Mouse (Mus musculus): ENCODE measurements around the gene Ankle2. TPM values are rescaled to one million over a fixed set of nuclear protein-coding genes. Genes with fewer than 3 reads are reported as not detected.

Ankle2 gene
- polyA plus RNA-seq (2012; rRNA removed), result 10.0 and 12.0 TPM in 2 replicates

- Histone ChIP-seq H3K27me3 (ENCODE audit: control insufficient read depth, insufficient read depth, low read length) (no peaks in the 10 kb centered on the region), H3K27ac (ENCODE audit: insufficient read depth, low read length) (peak within 1 kb of the TSS; percentile 98), H3K4me3 (ENCODE audit: extremely low read depth, insufficient read depth, insufficient read length) (peak within 1 kb of the TSS; percentile 99), H3K4me1 (ENCODE audit: control insufficient read depth, insufficient read depth, insufficient read length) (peaks cover 12% of the 10 kb centered on the region), H3K36me3 (ENCODE audit: control insufficient read depth, insufficient read depth, low read length) (peaks cover 7% of the 10 kb centered on the region)
- no peak for TF ChIP-seq CTCF (IDR thresholded peaks at IDR 0.05; ENCODE audit: extremely low read depth, insufficient read depth, insufficient read length, insufficient replicate concordance)
- peak; percentile 71 for TF ChIP-seq POLR2A (IDR thresholded peaks at IDR 0.05; ENCODE audit: low read depth, low read length)
- WGBS, result under 1% methylated on average over 81 of the region's 81 CpGs
- peak; percentile 80 to 86 for DNase-seq (ENCODE audit: low read depth in 1 of 2, low spot score in 2 of 2)
Measured at GRCm38 (mm10) chr5:110230780-110231461, at the start of gene Ankle2. TSS of gene Ankle2 (plus strand) at chr5:110231004.

GRCm38 (mm10) chr5:110181716-110182115 lies 49.1 kb upstream of the Ankle2 start:
- Histone ChIP-seq H3K27me3 (ENCODE audit: control insufficient read depth, insufficient read depth, low read length) (no peaks in the 10 kb centered on the region), H3K4me1 (ENCODE audit: control insufficient read depth, insufficient read depth, insufficient read length) (0 out of 2 replicates have a peak, but pooled peaks cover 4% of the 10 kb centered on the region), H3K36me3 (ENCODE audit: control insufficient read depth, insufficient read depth, low read length) (peaks cover 19% of the 10 kb centered on the region), H3K27ac (ENCODE audit: insufficient read depth, low read length) (no peak overlapping the region), H3K4me3 (ENCODE audit: extremely low read depth, insufficient read depth, insufficient read length) (no peak overlapping the region)
- 86% methylated on average over 5 of the region's 5 CpGs for WGBS
- TF ChIP-seq POLR2A (IDR thresholded peaks at IDR 0.05; ENCODE audit: low read depth, low read length), result no peak
- no peak for TF ChIP-seq CTCF (IDR thresholded peaks at IDR 0.05; ENCODE audit: extremely low read depth, insufficient read depth, insufficient read length, insufficient replicate concordance)
- DNase-seq (ENCODE audit: low read depth in 1 of 2, low spot score in 2 of 2), result no peak

GRCm38 (mm10) chr5:110203164-110203895 lies 27.5 kb upstream of the Ankle2 start:
- Histone ChIP-seq H3K4me3 (ENCODE audit: extremely low read depth, insufficient read depth, insufficient read length) (no peak overlapping the region), H3K27me3 (ENCODE audit: control insufficient read depth, insufficient read depth, low read length) (no peaks in the 10 kb centered on the region), H3K4me1 (ENCODE audit: control insufficient read depth, insufficient read depth, insufficient read length) (no peaks in the 10 kb centered on the region), H3K27ac (ENCODE audit: insufficient read depth, low read length) (no peak overlapping the region), H3K36me3 (ENCODE audit: control insufficient read depth, insufficient read depth, low read length) (peaks cover 36% of the 10 kb centered on the region)
- WGBS, result 84% methylated on average over 10 of the region's 10 CpGs
- DNase-seq (ENCODE audit: low read depth in 1 of 2, low spot score in 2 of 2), result peak in 1 of 2 experiments; percentile 8
- no peak for TF ChIP-seq CTCF (IDR thresholded peaks at IDR 0.05; ENCODE audit: extremely low read depth, insufficient read depth, insufficient read length, insufficient replicate concordance)
- no peak for TF ChIP-seq POLR2A (IDR thresholded peaks at IDR 0.05; ENCODE audit: low read depth, low read length)

GRCm38 (mm10) chr5:110204777-110205176 lies 26.0 kb upstream of the Ankle2 start:
- 74% methylated on average over 6 of the region's 6 CpGs for WGBS
- Histone ChIP-seq H3K36me3 (ENCODE audit: control insufficient read depth, insufficient read depth, low read length) (peaks cover 47% of the 10 kb centered on the region), H3K27me3 (ENCODE audit: control insufficient read depth, insufficient read depth, low read length) (no peaks in the 10 kb centered on the region), H3K4me1 (ENCODE audit: control insufficient read depth, insufficient read depth, insufficient read length) (no peaks in the 10 kb centered on the region), H3K27ac (ENCODE audit: insufficient read depth, low read length) (no peak overlapping the region), H3K4me3 (ENCODE audit: extremely low read depth, insufficient read depth, insufficient read length) (no peak overlapping the region)
- DNase-seq (ENCODE audit: low read depth in 1 of 2, low spot score in 2 of 2), result peak in 1 of 2 experiments; percentile 12
- TF ChIP-seq CTCF (IDR thresholded peaks at IDR 0.05; ENCODE audit: extremely low read depth, insufficient read depth, insufficient read length, insufficient replicate concordance) (peak; percentile 32; the same call in 1 of the 2 replicates), POLR2A (IDR thresholded peaks at IDR 0.05; ENCODE audit: low read depth, low read length) (no peak)

GRCm38 (mm10) chr5:110211312-110211711 lies 19.5 kb upstream of the Ankle2 start:
- Histone ChIP-seq H3K4me3 (ENCODE audit: extremely low read depth, insufficient read depth, insufficient read length) (no peak overlapping the region), H3K36me3 (ENCODE audit: control insufficient read depth, insufficient read depth, low read length) (peaks cover 54% of the 10 kb centered on the region), H3K27ac (ENCODE audit: insufficient read depth, low read length) (no peak overlapping the region), H3K4me1 (ENCODE audit: control insufficient read depth, insufficient read depth, insufficient read length) (no peaks in the 10 kb centered on the region), H3K27me3 (ENCODE audit: control insufficient read depth, insufficient read depth, low read length) (no peaks in the 10 kb centered on the region)
- TF ChIP-seq POLR2A (IDR thresholded peaks at IDR 0.05; ENCODE audit: low read depth, low read length) (no peak), CTCF (IDR thresholded peaks at IDR 0.05; ENCODE audit: extremely low read depth, insufficient read depth, insufficient read length, insufficient replicate concordance) (no peak)
- no peak for DNase-seq (ENCODE audit: low read depth in 1 of 2, low spot score in 2 of 2)
- 53% methylated on average over 2 of the region's 2 CpGs for WGBS

GRCm38 (mm10) chr5:110216780-110217179 lies 14.0 kb upstream of the Ankle2 start:
- peaks cover 50% of the 10 kb centered on the region for H3K36me3 ChIP-seq (ENCODE audit: control insufficient read depth, insufficient read depth, low read length)
- H3K4me3 ChIP-seq (ENCODE audit: extremely low read depth, insufficient read depth, insufficient read length), result no peak overlapping the region
- 92% methylated on average over 3 of the region's 3 CpGs for WGBS
- H3K27ac ChIP-seq (ENCODE audit: insufficient read depth, low read length), result no peak overlapping the region
- H3K4me1 ChIP-seq (ENCODE audit: control insufficient read depth, insufficient read depth, insufficient read length), result no peaks in the 10 kb centered on the region
- H3K27me3 ChIP-seq (ENCODE audit: control insufficient read depth, insufficient read depth, low read length), result no peaks in the 10 kb centered on the region
- TF ChIP-seq POLR2A (IDR thresholded peaks at IDR 0.05; ENCODE audit: low read depth, low read length) (no peak), CTCF (IDR thresholded peaks at IDR 0.05; ENCODE audit: extremely low read depth, insufficient read depth, insufficient read length, insufficient replicate concordance) (no peak)
- no peak for DNase-seq (ENCODE audit: low read depth in 1 of 2, low spot score in 2 of 2)
